Mouse (Mus musculus) cortical plate, adult 2 months (tissue): ENCODE results near the gene Dcst1.

Experiments used
- CTCF ChIP-seq: fragments of 200-500 bp; IDR thresholded peaks from 2 replicates; pipeline ENCODE4 v1.5.1; 2011; ENCODE audit warnings: mild to moderate bottlenecking, control low read depth, low read length; ENCODE audit not compliant: insufficient read depth; ENCODE audit errors: extremely low read depth
- POLR2A ChIP-seq: fragments of 200-500 bp; IDR thresholded peaks from 2 replicates; pipeline ENCODE4 v1.6.1; 2011; ENCODE audit warnings: mild to moderate bottlenecking, low read length, control low read depth; ENCODE audit not compliant: insufficient read depth; ENCODE audit errors: extremely low read depth

GRCm38 (mm10) chr3:89356029-89356428, 9.0 kb downstream of the Dcst1 start:
- TF ChIP-seq CTCF (no peak), POLR2A (no peak)
